Mouse (Mus musculus) gastrocnemius, adult 2 months (tissue): ENCODE measurements around the gene Snx20. TPM values are rescaled to one million over a fixed set of nuclear protein-coding genes. Genes with fewer than 3 reads are reported as not detected.

Experiments used
- DNase-seq: peaks from one replicate; pipeline ENCODE4 v3.0.0; 2022
- H3K27ac ChIP-seq: fragments of 200-600 bp; 2 replicates; pipeline ENCODE4 v1.8.1; 2022; ENCODE audit warnings: mild to moderate bottlenecking
- H3K4me3 ChIP-seq: fragments of 200-600 bp; 2 replicates; pipeline ENCODE4 v1.8.1; 2022; ENCODE audit warnings: mild to moderate bottlenecking, moderate library complexity
- CTCF ChIP-seq: fragments of 200-600 bp; IDR thresholded peaks from 2 replicates; pipeline ENCODE4 v1.8.1; 2022; ENCODE audit warnings: antibody characterized with exemption, mild to moderate bottlenecking, moderate library complexity
- intact Hi-C: fragments of 180-260 bp; cut with DNase I; formaldehyde crosslinking; loops from one replicate; pipeline ENCODE4 v1.15.1; 2025
- total RNA-seq, 2 experiments: library from RNA; stranded (reverse); gene quantifications; 2 replicates each; pipeline ENCODE4 v1.2.3; 2021

Snx20 gene
- total RNA-seq, 2 experiments from 2014 or later = 0.28 TPM; not detected in 1

DNA sequence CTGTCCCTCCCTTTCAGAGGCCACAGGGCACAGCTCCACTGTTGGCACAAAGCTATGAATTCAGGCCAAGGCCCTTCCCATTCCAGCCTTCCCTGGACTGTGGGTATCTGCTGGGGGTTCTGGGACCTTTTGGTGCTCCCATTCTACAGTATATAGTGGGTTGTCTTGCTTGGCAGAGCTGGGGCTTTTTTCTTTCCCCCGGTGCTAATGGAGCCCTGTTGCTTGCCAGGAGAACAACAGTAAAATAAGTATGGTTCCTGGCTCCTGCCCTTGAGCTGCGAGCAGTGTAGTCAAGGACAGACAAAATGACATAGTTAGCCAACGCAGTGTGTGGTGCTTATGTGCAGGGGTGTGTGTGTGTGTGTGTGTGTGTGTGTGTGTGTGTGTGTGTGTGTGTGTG, 52.1 kb downstream of the Snx20 start:
- Histone ChIP-seq H3K27ac (no peak overlapping the region), H3K4me3 (no peak overlapping the region)
- intact Hi-C loops = no loop called here
- no peak for TF ChIP-seq CTCF
- DNase-seq = no peak

DNA sequence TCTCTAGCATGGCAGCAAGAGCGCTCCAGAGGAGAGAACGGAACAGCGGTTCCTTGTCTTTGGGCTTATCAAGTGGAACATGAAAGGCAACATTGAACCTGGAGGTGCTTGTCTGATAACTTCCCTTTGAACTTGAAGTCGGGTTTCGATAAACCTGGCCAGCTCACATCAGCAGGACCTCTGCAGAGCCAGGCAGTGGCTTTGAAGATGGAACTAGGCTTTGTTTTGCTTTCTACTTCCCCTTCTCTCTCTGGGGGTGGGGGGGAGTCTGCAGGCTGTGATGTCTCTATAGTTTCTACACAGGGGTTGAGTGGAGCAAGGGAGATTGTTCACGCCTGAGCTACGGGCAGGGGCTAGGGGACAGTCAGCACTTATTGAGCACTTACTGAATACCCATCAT, 55.1 kb downstream of the Snx20 start:
- no peak for TF ChIP-seq CTCF
- no peak overlapping the region for H3K4me3 ChIP-seq
- intact Hi-C loops = no loop called here
- no peak for DNase-seq
- no peak overlapping the region for H3K27ac ChIP-seq

DNA sequence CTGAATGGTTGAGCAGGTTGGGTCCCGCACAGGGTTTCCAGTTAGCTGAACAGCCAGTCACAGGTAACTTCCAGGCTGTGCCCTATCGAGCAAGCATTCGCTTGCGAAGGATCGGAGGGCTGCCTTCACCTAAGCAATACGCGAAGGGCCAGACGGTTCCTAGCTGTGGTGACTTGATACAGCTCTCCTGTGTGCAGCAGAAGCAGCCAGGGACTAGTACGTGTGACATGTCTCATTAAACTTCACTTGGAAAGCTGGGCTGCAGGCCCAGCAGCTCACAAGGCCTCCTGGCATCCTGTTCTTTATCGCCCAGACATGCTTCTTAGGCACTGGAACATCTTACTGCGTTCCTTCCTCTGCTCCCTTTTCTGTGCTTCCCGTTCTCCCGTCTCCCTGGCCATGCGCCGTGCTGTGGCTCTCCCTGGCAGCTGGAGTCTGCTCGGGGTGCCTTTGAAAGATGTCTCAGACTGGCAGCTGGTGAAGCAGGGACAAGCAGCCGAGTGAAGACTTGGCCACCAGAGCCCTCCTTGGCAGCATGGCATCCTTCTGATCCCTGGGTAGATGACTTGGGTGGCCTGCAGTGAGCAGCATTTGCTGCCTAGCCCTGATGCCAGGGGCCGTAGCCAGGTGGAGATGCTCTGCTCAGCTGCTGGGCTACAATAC, 56.1 kb downstream of the Snx20 start:
- Histone ChIP-seq H3K4me3 (no peak overlapping the region), H3K27ac (no peak overlapping the region)
- TF ChIP-seq CTCF = no peak
- intact Hi-C loops = no loop called here
- DNase-seq = no peak

DNA sequence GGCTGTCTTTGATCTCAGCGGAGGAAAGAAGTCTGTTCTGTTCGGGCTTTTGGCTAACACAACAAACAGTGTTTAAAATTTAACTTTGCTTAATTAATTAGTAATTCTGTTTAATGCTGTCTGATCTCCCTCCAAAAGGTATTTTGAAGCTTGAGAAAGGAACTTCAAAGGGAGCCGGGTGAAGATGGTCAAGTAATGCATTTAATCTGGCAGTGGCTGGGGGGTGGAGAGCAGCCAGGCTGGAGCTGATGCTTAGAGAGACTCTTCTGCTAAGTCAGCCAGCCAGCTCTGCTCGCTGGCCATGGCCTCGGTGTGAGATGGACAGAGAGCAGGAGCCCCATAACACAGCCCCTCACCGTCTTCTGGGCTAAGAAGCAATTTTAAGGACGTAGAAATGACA, 56.7 kb downstream of the Snx20 start:
- no peak for TF ChIP-seq CTCF

DNA sequence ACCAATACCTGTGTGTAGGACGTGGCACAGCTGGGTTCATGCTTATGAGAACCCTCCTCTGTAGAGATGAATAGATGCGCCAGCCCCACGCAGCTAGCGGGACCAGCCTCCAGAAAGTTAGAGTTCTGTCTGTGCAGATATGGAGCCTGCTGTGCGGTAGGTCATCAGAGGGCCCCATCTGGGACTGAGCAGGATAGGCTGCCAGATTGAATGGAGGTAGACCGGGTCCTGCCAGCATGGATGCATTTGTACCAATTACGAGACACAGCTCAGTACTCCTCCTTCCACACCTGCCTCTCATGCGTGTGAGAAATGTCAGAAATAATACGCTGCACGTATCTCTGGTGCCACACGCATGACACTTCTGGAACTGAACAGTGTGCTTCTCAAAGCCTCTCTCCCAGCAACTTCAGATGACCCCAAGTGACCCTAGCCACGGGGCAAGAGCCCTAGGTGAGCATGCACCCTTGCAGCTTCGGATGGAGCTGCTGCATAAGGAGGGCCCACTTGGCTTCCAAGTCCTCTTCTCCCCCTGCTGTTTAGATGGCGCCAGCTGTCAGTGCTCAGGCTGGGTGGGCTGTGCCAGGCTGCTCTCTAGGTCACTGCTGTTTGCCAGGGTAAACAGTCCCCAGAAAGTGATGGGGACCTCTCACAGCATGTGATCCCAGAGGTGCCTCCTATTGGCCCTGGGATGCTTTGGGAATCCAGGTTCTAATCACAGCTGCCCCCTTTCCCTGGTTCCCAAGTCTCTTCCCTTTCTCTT, 57.3 kb downstream of the Snx20 start:
- intact Hi-C loops = no loop called here

More for the DNA sequence above, 56.7 kb downstream of the Snx20 start:
- Histone ChIP-seq H3K27ac (no peak overlapping the region), H3K4me3 (no peak overlapping the region)
- intact Hi-C loops = no loop called here
- DNase-seq = no peak

DNA sequence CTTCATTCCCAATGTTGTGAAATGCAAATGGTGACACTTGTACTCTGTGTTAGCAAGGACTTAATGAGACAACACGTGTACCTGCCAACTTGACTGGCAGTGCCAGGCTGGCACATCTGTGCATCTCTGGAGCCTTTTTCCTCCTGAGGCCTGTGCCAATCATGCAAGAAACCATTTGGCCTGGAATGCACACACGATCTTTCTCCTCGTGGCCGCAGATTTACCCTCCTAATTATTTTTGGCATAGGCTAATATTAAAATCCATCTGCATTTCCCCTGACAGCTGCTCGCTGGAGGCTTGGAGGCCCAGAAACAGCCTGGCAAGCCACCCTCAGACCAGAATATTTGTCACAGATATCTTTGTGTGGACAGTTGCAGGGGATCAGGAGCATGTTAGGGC, 58.3 kb downstream of the Snx20 start:
- TF ChIP-seq CTCF = no peak
- no peak overlapping the region for H3K27ac ChIP-seq
- no peak for DNase-seq
- intact Hi-C loops = no loop called here
- no peak overlapping the region for H3K4me3 ChIP-seq

More for the DNA sequence above, 57.3 kb downstream of the Snx20 start:
- no peak for TF ChIP-seq CTCF
- no peak overlapping the region for H3K27ac ChIP-seq
- H3K4me3 ChIP-seq = no peak overlapping the region
- DNase-seq = no peak

Other genes with a start within 250 kb of the Snx20 start
- gene Nkd1, start 114.8 kb downstream of the Snx20 start, total RNA-seq = 1 to 10 TPM in 1 of 2 experiments, under 1 TPM in 1; 0.82 to 1.7 TPM
- under 1 TPM; 0.31 to 0.53 TPM for gene Nod2, start 11.2 kb upstream of the Snx20 start, total RNA-seq
- gene Cyld, start 60.9 kb upstream of the Snx20 start, total RNA-seq = 10 to 100 TPM; 18.1 to 22.5 TPM